Mouse (Mus musculus) testis, adult 2 months (tissue): ENCODE measurements around the gene BC004004. TPM values are rescaled to one million over a fixed set of nuclear protein-coding genes. Genes with fewer than 3 reads are reported as not detected.
A peak's percentile ranks its signal among the peaks of the same experiment; 100 is the strongest.
"Not testable (repeated sequence)": the region's sequence is repeated elsewhere in the genome, so short reads cannot be mapped to it uniquely, and the experiment has no call there.

ENCODE experiments used
- H3K27ac ChIP-seq: fragments of 200-500 bp; 2 replicates; pipeline ENCODE4 v1.5.1; 2012; ENCODE audit warnings: low read depth, low read length; ENCODE audit not compliant: control insufficient read depth, insufficient read depth
- H3K27me3 ChIP-seq: fragments of 200-500 bp; 2 replicates; pipeline ENCODE4 v1.6.1; 2012; ENCODE audit warnings: mild to moderate bottlenecking, low read length, moderate library complexity; ENCODE audit not compliant: control insufficient read depth, insufficient read depth
- H3K36me3 ChIP-seq: fragments of 200-500 bp; 2 replicates; pipeline ENCODE4 v1.6.1; 2012; ENCODE audit warnings: mild to moderate bottlenecking, low read length; ENCODE audit not compliant: control insufficient read depth, insufficient read depth
- H3K4me1 ChIP-seq: fragments of 200-500 bp; 2 replicates; pipeline ENCODE4 v1.6.1; 2012; ENCODE audit warnings: low read length; ENCODE audit not compliant: control insufficient read depth, insufficient read depth
- H3K4me3 ChIP-seq: fragments of 200-500 bp; 2 replicates; pipeline ENCODE4 v1.5.1; 2012; ENCODE audit warnings: low read depth, mild to moderate bottlenecking, low read length, moderate library complexity, mixed read lengths; ENCODE audit not compliant: control insufficient read depth
- CTCF ChIP-seq: fragments of 200-500 bp; IDR thresholded peaks from 2 replicates; pipeline ENCODE4 v1.5.1; 2012; ENCODE audit warnings: low read depth, mild to moderate bottlenecking, inconsistent platforms, low read length, moderate library complexity; ENCODE audit not compliant: control insufficient read depth, insufficient read depth, insufficient replicate concordance
- POLR2A ChIP-seq: fragments of 200-500 bp; IDR thresholded peaks from 2 replicates; pipeline ENCODE4 v1.6.1; 2012; ENCODE audit warnings: low read depth, mild to moderate bottlenecking, inconsistent platforms, low read length, moderate library complexity; ENCODE audit not compliant: control insufficient read depth
- polyA plus RNA-seq: library from polyadenylated mRNA; depleted of rRNA; stranded (reverse); fragments of >200 nt; gene quantifications from 2 replicates; pipeline ENCODE4 v1.2.3, GENCODE M21; 2012

The BC004004 gene
- polyA plus RNA-seq, 1 experiment: 42.5 TPM

DNA sequence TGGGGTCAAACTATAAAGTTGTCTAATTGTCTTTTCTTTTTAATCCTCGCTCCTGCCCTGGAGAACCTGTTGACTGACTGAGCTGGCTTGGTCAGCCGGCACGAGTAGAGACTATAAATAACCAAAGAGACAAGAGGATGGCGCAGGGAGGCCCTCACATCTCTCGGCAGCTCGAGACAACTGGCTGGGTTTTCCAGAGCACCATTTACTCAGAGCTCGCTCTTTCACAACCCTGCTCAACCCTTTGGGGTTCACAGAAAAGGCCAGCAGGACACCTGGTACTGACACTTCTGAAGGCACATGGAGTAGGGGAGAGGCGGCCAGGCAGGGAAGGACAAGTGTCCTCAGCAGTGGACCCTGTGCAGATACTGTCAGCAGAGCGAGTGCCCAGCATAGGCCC, 14.9 kb upstream of the BC004004 start:
- H3K4me1 ChIP-seq: no peaks in the 10 kb centered on the region
- H3K27me3 ChIP-seq: no peaks in the 10 kb centered on the region
- no peak overlapping the region for H3K4me3 ChIP-seq
- peaks cover 2% of the 10 kb centered on the region for H3K36me3 ChIP-seq
- TF ChIP-seq CTCF: no peak
- no peak for TF ChIP-seq POLR2A
- H3K27ac ChIP-seq: no peak overlapping the region

DNA sequence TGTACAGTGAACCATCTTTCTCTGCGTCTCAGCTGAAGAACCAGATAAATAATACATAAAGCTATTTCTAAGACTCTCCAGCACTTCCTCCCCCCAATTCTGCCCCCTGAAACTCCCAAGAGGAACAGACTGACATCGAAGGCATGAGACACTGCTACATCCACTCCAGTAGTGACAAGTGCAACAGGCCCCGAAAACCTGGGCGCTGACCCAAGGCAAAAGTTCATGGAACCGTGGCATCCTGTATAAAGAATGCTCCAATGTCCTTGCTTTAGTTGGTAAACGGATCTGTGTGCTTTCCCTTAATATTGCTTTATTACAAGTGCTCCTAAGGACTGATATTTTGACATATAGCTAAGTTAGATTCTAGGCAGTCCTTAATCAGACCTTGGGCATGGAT, 13.8 kb upstream of the BC004004 start:
- not testable (repeated sequence) for H3K4me1 ChIP-seq, H3K27ac ChIP-seq, H3K36me3 ChIP-seq, H3K4me3 ChIP-seq, H3K27me3 ChIP-seq

- Histone ChIP-seq H3K27me3 (no peaks in the 10 kb centered on the region), H3K4me3 (no peak overlapping the region), H3K27ac (no peak overlapping the region), H3K36me3 (no peaks in the 10 kb centered on the region; the same call in 1 of the 2 replicates), H3K4me1 (no peaks in the 10 kb centered on the region)
- no peak for TF ChIP-seq CTCF
- TF ChIP-seq POLR2A: no peak
Measured at GRCm38 (mm10) chr17:29256507-29256906, 12.1 kb upstream of the BC004004 start.

- TF ChIP-seq CTCF (no peak), POLR2A (no peak)
- Histone ChIP-seq H3K27ac (no peak overlapping the region), H3K27me3 (no peaks in the 10 kb centered on the region), H3K4me1 (no peaks in the 10 kb centered on the region), H3K36me3 (no peaks in the 10 kb centered on the region; the same call in 1 of the 2 replicates), H3K4me3 (no peak overlapping the region)
Measured at GRCm38 (mm10) chr17:29257001-29257511, 11.5 kb upstream of the BC004004 start.

DNA sequence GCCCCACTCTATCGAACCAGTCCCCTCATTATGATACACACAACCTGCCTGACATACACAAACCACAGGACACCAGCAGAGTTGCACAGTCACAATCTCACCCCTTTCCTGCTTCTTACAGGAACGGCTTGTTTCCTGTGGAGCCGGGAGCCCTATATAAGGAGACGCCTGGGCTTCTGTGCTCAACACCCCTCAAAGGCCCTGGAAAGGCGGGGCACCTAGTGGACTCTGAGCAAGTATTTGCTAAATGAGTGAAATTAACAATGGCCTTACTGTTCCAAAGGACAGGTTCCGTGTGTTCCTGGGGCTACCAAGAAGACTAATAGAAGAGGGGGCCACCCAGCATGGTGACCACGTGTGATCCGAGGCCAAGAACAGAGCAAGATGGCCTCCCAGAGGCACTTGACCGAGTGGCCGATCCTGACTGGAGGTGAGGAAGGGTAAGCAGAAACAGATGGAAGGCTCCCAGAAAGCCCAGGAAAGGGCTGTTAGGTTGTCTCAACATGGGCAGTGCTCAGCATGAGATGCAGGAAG, 10.5 kb upstream of the BC004004 start:
- no peaks in the 10 kb centered on the region for H3K27me3 ChIP-seq
- TF ChIP-seq POLR2A (no peak), CTCF (no peak)
- H3K4me3 ChIP-seq: no peak overlapping the region
- H3K27ac ChIP-seq: no peak overlapping the region
- H3K4me1 ChIP-seq: 0 out of 2 replicates have a peak, but pooled peaks cover under 1% of the 10 kb centered on the region
- H3K36me3 ChIP-seq: no peaks in the 10 kb centered on the region; the same call in 1 of the 2 replicates

GRCm38 (mm10) chr17:29258921-29259320, 9.7 kb upstream of the BC004004 start:
- no peak overlapping the region for H3K4me3 ChIP-seq
- H3K27ac ChIP-seq: no peak overlapping the region

DNA sequence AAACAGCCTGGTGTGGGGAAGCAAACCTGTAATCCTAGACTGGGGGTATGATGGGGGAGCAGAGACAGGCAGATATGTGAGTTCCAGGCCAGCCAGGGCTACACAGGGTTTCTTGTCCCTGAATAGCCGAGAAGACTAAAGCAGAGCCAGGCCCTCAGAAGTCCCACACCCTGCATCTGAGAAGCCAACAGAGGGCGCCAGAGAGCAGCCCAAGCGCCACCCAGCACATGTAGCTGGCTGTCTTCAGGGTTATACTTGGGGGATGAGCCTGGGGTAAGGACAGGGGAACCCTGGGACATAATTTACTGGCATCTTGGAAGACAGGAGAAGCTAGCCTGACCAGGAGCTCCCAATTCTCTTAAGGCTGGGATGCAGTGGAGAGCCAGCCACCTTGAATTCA, 9.1 kb upstream of the BC004004 start:
- no peak overlapping the region for H3K4me3 ChIP-seq
- no peaks in the 10 kb centered on the region for H3K27me3 ChIP-seq
- TF ChIP-seq CTCF: peak; percentile 85; the same call in 1 of the 2 replicates
- TF ChIP-seq POLR2A: no peak
- peaks cover 4% of the 10 kb centered on the region for H3K4me1 ChIP-seq
- H3K36me3 ChIP-seq: no peaks in the 10 kb centered on the region; the same call in 1 of the 2 replicates
- H3K27ac ChIP-seq: no peak overlapping the region

More at GRCm38 (mm10) chr17:29258921-29259320, 9.7 kb upstream of the BC004004 start:
- no peaks in the 10 kb centered on the region; the same call in 1 of the 2 replicates for H3K36me3 ChIP-seq
- TF ChIP-seq POLR2A: no peak
- no peak for TF ChIP-seq CTCF
- H3K4me1 ChIP-seq: 0 out of 2 replicates have a peak, but pooled peaks cover 2% of the 10 kb centered on the region
- H3K27me3 ChIP-seq: no peaks in the 10 kb centered on the region

- no peak overlapping the region for H3K4me3 ChIP-seq
- TF ChIP-seq POLR2A: no peak
- no peak for TF ChIP-seq CTCF
- H3K27ac ChIP-seq: no peak overlapping the region
- H3K36me3 ChIP-seq: no peaks in the 10 kb centered on the region; the same call in 1 of the 2 replicates
- no peaks in the 10 kb centered on the region for H3K27me3 ChIP-seq
- peaks cover 6% of the 10 kb centered on the region for H3K4me1 ChIP-seq
Measured at GRCm38 (mm10) chr17:29260501-29260900, 8.1 kb upstream of the BC004004 start.
